Mouse (Mus musculus) frontal cortex, postnatal 36 days (tissue): ENCODE measurements around the gene Sv2a.
A peak's percentile ranks its signal among the peaks of the same experiment; 100 is the strongest.
"Not testable (repeated sequence)": the region's sequence is repeated elsewhere in the genome, so short reads cannot be mapped to it uniquely, and the experiment has no call there.

ENCODE experiments used
- DNase-seq, 2 experiments: peaks; one replicate each; pipeline ENCODE4 v3.0.0; 2022; ENCODE audit warnings: low spot score in 2 of 2

The Sv2a gene

DNA sequence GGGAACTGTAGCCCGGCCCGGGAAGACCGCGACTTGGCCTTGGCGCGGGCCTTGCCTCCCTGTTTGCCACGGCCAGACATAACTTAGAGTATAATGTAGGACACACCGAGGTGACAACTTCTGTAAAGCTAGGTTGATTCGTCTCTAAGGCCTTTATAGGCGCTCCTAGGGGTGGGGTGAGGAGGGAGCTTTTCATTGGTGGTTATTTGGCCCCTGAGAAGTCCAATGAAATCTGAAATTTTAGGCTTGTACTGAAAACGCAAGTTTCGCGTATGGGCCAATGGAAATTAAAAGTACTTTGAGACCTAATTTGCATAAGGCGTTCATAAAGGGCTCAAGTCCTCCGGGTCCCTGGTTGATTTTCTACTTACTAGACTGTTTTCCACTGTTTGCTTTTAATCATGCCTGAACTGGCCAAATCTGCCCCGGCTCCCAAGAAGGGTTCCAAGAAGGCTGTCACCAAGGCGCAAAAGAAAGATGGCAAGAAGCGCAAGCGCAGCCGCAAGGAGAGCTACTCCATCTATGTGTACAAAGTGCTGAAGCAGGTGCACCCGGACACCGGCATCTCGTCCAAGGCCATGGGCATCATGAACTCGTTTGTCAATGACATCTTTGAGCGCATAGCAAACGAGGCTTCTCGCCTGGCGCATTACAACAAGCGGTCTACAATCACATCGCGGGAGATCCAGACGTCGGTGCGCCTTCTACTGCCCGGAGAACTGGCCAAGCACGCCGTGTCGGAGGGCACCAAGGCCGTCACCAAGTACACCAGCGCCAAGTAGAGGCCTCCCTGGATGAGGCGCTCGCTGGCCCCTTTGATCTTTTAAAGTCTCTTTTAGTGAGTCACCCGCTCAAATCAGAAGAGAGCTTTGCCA, 40.1 kb downstream of the Sv2a start, which contains the start of the genes Hist2h2ac and Hist2h2be:
Gene Hist2h2ac, minus strand, starts transcription at position 116 of the 875 bp plus-strand sequence.
Gene Hist2h2be, plus strand, starts transcription at position 355 of the 875 bp plus-strand sequence.
- DNase-seq = peak; percentile 88 to 93

DNA sequence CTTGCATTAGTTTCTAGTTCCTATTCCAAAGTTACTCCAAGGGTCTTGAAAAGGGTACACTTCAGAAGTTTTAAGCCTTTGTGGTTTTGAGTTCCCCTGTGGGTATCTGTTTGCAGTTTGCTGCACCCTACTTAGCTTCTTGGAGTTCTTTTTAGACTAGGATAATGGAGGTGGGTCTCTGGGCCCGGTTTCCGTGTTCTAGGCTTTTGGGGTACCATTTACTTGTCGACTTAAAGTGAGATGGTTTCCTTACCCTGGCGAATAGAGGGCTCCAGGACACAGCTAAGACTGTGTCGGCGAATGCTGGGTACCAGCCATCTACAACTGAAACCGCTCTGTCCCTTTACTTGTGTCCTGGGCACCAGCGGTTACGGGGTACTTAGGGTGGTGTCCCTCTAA, 40.7 kb downstream of the Sv2a start:
- DNase-seq = no peak

DNA sequence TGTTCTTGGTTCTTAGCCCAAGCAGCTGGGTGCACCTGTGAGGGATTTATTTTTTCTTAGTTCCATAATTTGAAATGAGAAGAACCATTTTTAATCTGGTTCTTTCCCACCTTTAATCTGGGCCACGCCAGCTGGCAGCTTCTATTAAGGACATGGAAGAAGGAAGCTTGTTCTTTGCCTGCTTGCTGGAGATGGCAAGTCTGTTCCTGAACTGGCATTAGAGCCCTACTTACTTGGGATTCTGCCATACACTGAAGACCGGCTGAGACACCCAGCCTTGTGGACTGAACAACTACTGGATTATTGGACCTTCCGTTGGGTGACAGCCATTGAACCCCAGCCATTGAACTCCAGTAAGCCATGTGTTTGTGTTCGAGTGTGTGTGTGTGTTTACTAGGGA, 41.8 kb downstream of the Sv2a start:
- no peak for DNase-seq

DNA sequence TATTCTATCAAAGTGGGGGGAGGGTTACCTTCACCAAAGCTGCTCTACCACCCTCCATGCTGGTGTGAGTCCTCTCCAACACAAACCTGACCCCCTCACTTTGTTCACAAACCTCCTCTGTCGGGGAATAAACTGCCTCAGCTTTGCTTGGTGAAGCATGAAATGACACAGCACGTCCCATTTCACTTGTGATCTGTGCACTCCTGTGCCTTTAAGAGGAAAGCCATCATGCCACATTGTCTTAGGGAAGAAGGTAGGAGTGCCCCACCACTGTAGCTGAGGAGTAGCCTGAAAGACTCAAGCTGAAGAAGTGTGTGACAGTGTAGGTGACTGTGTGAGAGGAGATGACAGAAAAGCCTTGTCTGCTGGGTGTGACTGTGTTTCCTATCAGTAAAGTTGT, 44.5 kb downstream of the Sv2a start:
- DNase-seq = no peak

DNA sequence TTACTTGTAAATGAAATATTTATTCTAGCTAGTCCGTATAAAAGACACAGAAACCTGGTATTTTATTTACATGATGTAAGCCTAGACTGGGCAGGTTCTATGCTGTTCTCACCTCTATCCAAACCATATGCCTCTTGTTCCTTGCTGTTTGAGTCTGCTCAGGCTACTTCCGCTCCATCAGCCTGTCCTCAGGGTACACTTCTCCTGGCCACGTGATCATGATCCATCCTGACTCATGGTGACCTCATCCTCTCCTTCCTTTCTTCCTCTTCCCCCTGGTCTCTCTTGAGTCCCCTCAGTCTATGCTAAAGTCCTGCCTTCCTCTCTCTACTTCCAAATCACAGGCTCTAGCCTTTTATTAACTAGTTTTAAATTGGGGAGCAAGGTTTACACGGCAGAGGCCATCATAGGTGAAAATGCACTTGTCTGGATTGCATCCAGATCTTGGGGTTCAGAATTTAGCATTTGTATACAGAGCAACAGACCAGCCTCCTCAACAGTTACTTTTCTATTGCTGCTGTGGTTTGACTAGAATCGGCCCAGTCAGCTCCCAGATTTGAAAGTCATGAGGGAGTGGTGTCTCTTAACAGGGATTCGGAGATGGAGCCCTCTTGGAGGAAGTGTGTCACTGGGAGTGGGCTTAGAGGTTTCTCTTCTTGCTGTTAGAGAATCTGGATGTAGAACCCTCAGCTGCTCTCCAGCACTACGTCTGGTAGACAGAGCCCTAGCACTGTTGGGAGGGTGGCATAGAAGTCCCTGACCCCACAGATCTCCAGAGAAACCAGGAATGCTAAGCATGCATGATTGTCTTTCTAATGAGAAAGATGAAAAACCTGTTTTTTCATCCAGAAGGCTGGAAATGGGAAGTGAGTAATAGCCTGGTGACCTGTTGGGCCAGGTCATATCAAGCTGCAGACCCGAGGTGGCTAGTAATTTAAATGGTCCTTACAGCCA, 46.0 kb downstream of the Sv2a start:
- DNase-seq = no peak

DNA sequence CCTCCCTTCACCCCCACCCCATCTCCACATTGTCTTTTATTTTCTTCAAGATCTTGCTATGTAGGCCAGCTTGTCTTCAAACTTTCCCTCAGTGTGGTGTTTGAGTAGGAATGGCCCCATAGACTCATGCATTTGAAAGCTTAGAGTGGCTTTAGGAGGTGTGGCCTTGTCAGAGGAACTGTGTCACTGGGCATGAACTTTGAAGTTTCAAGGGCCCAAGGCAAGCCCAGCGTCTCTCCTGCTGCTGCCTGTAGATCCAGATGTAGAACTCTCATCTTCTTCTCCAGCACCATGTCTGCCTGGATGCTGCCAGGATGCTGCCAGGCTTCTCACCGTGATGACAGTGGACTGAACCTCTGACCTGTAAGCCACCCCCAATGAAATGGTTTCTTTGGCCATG, 47.9 kb downstream of the Sv2a start:
- DNase-seq = no peak

DNA sequence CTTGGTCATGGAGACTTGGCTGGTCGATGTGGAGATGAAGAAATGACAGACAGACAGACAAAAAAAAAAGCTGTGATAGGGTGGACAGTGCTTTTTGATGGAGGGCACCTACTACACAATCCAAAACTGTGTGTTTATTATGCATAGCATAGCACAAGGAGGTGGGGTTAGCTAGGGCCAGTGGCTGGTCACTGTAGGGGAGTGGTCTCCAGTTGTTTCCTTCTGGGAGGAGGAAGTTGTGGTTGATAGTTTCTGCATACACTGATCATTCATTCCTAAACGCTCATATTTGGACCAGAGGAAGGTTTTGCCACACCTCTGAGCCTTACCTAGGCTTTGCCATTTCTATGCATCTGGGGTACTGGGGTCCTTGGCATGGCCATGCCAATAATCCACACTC, 49.5 kb downstream of the Sv2a start:
- DNase-seq = no peak

DNA sequence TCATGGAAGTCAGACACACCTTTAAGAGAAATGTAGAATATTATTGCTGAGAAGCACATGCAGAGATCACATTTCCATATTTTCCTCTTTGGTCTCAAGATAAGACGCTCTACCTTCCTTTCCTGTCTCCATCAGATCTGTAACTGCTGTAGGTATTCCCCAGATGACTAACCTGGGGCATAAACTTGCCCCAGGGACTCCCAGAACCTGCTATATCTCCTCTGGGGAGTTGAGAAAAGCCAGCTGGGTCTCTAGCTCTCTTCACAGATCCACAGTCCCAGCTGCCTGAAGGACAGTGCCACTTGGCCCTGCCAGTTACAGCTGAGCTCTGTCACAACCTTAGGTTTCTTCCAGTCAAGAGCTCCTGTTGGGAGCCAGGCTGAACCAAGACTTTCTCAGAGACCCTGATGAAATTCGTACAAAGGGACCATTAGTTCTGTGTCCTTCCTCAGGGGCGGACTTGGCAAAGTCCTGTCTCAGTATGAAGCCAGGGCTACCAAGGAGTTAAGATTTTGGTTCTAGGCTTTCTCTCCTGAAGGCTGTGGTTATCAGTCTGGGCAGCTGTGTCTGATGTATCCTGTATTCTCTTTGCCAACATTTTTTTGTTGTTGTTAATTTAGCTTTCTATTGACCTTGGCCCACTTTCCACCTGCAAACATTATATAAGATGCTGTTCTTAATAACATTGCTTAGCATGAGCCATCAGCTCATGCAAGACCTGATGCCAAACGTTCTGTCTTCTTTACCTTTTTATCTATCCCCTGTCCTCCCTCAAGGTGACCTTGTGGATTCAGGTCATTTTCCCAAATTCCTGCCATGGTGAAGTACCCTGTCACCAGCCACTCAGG, 50.2 kb downstream of the Sv2a start:
- no peak for DNase-seq

DNA sequence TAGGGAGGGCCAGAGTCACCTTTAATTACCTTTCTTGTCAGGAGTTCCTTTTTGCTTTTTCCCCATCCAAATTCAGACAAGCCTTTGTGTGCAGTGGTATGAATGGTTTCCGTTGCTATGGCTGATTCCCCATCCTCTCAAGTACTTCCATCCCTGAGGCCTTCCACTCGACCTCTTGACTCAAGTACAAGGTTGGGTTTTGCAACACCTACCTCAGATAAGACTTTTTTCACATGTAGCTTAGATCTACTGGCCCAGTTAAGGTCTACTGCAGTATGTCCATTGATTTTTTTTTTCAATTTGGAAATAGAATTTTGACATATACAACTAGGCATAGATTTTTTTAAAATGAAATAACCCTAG, 50.8 kb downstream of the Sv2a start:
- DNase-seq = no peak

DNA sequence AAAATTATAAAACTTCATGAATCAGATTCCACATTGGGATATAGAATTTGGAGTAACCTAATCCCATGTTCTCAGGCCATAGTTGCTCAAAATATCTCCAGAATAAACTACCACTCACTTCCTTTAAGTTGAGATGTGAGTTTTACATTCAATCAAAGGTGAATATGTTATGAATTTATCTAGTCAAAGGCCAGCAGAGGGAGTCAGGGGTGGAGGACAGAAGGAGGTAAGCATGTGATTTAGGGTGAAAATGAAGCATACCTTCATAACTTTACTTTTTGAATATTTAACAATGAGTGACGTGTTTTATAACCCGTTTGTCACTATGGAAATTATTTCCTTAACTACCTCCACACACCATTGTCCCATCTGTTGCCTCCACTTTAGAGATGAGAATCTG, 54.0 kb downstream of the Sv2a start:
- DNase-seq = no peak

DNA sequence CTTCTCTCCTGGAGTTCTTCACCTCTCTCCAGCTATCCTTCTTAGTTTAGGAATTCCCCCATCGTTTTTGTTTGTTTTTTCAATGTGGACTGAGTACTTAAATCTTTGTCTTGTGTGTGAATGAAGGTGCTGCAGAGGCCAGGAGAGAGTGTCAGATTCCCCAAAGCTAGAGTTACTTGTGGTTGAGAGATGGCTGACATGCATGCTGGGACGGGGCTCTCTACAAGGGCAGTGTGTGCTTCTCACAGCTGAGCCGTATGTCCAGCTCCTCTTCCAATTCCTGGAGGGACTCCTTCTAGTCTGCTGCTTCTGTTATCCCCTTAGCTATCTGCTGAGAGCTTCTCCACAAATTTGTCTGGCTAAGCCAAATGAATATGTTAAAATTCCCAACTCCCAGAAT, 54.9 kb downstream of the Sv2a start:
- DNase-seq = no peak

DNA sequence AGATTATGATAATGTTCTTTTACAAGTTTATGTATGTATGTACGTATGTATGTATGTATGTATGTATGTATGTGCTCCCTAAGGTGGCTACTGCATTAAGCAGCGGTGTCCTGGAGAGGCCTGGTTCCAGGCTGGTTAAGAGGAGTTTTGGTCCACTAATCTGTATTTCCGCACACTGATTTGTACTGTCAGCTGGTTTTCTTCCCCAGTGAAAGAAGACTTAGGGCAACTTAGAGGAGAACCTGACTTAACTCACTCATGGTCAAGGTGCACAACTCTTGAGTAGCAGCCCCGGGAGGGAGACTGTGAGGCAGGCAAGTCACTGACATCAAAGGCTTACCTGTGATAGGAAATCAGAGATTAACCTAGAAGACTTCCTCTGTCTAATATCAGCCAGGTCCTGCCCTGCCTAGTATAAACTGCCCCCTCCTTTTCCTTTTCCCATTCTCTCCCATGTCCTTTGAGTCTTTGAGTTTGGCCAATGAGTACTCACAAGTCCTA, 55.9 kb downstream of the Sv2a start:
- no peak for DNase-seq

DNA sequence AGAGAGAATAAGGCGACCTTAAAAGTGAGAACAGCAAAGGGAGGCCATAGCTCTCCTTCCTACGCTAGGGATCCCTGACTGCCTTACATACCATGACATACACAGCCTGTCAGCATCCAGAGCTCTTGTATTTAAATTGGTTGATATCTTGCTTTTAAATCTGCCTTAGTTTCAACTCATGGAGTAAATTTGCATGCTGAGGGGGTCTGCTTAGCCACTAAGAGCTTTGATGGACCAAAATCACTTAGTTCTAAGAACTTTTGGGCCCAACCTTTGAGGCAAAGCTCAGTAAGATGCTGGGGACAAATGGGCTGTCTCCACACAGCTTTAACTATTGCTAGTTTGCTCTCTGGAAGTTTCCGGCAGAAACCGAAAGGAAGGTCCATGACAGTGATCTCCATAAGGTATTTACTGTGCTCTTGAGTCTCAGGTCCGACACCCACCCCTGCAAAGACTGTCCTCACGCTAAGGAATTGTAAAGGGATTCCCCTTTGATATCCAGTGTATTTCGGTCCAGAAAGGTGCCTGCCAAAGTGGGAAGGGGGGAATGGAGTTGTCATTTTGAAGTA, 56.5 kb downstream of the Sv2a start:
- DNase-seq = no peak

DNA sequence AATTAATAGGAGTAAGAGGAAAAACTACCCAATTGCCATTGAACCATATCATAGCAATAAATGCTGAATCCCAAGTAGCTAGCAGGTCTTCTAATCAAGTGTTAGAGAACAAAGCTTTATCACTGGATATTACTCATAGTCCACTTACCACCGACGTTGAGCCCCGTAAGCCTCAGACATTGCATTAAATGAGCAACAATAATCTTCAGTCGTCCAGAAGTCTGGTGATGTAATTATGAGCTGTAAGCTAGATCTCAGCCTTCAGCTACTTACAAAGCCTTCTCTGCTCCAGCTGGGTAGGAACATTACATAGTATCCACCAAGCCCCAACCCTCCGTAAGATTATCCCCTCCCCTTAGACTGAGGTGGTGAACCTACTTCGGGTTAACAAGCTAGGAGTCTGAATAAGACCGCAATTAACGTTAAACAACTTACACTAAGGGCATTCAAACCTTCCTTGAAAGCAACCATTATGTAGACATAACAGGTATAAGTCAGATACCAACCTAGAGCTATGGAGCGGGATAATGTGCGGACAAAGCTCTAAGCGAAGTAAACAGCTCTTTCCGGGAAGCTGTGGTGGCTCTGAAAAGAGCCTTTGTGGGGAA, 57.1 kb downstream of the Sv2a start:
- DNase-seq = no peak

DNA sequence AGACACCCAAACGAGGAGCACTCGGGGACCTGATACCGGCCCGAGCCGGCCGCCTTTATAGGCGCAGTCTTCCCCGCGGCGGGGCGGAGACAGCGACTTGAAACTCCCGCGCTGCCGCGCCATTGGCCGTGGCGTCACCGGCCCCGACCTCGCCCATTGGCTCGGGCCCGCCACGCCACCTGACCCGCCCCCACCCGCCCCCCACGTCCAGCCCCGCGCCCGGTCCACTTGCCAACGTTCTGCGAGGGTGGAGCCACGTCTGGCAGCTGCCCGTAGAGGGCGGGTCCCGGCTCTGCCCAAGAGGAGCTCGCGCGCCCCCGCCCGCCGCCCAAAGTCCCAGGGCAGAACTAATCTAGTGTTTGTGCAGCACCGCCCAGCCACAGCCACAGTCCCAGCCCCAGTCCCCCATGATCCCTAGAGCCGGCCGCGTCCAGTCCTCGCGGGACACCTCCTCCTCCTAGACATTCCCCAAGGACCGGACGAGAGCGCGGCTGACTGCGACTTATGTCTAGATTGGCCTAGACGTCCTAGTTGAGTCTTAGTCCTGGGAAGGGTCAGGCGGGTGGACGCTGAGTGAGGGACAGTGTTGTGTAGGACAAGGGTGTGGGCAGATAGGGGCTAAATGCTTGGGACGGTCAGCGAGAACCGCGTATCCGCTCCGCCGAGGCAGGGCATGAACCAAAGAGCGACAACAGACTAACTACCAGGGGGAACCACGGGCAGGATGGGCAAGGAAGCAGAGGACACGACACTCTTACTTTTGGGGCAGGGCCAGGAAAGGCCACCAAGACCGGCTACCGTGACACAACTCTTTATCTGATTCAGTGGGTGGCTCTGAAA, 58.2 kb downstream of the Sv2a start, which contains the start of gene Hist2h3c2:
Gene Hist2h3c2, minus strand, starts transcription at position 174 of the 840 bp plus-strand sequence.
- DNase-seq = not testable (repeated sequence)

DNA sequence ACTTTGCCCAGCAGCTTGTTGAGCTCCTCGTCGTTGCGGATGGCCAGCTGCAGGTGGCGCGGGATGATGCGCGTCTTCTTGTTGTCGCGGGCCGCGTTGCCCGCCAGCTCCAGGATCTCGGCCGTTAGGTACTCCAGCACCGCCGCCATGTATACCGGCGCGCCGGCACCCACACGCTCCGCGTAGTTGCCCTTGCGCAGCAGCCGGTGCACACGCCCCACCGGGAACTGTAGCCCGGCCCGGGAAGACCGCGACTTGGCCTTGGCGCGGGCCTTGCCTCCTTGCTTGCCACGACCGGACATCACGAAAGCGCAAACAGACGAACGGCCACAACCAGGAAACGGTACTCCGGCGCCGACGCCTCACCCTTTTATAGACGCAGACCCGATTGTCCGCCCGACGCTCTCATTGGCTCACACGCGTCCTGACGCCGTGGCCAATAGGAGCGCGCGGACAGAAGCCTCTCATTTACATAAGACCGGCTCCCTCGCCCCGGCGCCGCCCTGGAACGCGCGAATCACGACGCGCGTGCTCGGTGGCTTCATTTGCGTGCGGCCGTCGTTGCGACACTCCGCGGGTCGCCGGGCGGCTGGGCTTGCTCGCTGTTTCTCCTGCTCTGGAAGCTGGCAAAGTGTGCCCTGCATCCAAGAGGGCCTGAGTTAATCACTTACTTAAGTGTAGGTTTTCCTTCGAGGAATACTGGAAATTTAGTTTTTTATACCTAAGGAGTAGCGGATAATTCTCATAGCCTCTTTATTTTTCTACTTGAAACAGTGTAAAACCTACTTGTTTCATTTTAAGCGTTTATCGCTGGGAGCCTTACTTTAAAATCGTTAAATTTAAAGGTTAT, 59.2 kb downstream of the Sv2a start, which contains the start of gene Hist2h2aa2:
Gene Hist2h2aa2, minus strand, starts transcription at position 328 of the 850 bp plus-strand sequence.
- peak; percentile 98 for DNase-seq

DNA sequence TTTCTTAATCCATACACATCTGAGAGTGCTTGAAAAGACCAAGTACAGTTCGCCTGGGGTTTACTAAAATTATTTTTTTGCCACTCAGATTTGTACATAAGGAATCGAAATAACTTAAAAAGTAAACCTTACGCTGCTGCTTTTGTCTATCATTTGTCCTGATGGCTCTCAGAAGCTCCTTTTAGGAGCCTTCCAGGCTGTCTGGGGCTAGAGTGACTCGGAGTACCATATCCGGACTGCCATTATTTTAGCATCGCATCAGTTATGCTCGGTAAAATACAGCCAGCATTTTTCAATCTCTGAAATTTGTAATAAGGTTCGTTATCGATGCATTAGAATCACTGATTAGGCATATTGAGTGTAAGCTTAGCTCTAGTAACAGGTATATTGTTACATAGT, 59.8 kb downstream of the Sv2a start:
- DNase-seq = no peak

DNA sequence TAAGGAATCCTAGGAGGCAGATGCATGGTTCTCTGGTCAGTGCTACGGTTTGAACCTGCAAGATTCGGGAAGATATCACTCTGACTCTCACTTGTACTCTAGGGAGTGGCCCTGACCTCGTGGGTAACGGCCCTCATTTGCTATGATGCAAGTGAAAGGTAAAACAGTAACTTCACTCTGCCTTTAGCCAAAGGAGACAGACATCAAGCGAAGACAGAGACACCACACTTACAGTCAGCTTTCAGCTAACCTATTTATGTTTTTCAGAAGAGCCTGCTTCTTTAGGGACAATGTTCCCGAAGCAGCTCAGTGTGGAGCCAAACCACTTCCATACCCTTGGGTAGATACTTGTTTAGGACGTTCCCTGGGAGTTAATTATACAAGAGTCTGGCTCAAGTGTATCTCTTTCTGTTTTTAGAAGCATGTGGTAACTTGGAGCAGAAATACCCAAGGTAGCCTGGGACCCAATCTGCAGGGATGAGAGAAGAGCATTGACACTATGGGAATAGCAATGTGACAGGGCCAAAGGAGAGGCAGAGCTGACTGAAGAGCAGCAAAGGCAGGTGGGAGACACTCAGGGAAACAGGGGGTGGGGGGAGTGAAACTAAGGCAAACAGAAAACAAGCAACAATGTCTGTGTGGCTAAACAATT, 63.1 kb downstream of the Sv2a start:
- DNase-seq = no peak
